Mouse (Mus musculus): Measurements from ENCODE around the gene Hils1. TPM values are rescaled to one million over a fixed set of nuclear protein-coding genes. Genes with fewer than 3 reads are reported as not detected.
A peak's percentile ranks its signal among the peaks of the same experiment; 100 is the strongest.

Hils1 gene
- polyA plus RNA-seq, 1 experiment, result not detected

DNA sequence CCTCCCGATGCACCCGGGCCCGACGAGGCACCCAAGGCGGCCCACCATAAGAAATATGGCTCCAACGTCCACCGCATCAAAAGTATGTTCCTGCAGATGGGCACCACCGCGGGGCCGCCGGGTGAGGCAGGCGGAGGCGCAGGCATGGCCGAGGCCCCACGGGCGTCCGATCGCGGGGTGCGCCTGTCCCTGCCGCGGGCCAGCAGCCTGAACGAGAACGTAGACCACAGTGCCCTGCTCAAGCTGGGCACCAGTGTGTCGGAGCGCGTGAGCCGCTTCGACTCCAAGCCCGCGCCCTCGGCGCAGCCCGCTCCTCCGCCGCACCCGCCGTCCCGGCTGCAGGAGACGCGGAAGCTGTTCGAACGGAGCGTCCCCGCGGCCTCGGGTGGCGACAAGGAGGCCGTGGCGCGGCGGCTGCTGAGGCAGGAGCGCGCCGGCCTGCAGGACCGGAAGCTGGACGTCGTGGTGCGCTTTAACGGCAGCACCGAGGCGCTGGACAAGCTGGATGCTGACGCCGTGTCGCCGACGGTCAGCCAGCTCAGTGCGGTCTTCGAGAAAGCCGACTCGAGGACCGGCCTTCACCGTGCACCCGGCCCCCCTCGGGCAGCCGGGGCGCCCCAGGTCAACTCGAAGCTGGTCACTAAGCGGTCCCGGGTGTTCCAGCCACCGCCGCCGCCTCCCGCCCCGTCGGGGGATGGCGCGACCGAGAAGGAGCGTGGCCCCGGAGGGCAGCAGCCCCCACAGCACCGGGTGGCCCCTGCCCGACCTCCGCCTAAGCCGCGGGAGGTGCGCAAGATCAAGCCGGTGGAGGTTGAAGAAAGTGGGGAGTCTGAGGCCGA, 24.5 kb downstream of the Hils1 start:
- H3K4me3 ChIP-seq (ENCODE audit: insufficient read depth, low read length), result peak overlapping the region; percentile 49
- H3K27ac ChIP-seq (ENCODE audit: insufficient read depth, low read length), result peak overlapping the region; percentile 72
- TF ChIP-seq CTCF (IDR thresholded peaks at IDR 0.05; ENCODE audit: extremely low read depth, insufficient read depth, low read length), result no peak
- no peak for TF ChIP-seq POLR2A (IDR thresholded peaks at IDR 0.05; ENCODE audit: extremely low read depth, insufficient read depth, low read length)
- peaks cover 16% of the 10 kb centered on the region for H3K4me1 ChIP-seq (ENCODE audit: control insufficient read depth, insufficient read depth, low read length)

DNA sequence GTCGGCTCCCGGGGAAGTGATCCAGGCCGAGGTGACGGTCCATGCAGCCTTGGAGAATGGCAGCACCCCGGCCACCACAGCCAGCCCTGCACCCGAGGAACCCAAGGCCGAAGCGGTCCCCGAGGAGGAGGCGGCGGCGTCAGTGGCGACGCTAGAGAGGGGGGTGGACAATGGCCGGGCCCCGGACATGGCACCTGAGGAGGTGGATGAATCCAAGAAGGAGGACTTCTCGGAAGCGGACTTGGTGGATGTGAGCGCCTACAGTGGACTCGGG, 25.0 kb downstream of the Hils1 start:
- TF ChIP-seq POLR2A (IDR thresholded peaks at IDR 0.05; ENCODE audit: extremely low read depth, insufficient read depth, low read length), result no peak
- TF ChIP-seq CTCF (IDR thresholded peaks at IDR 0.05; ENCODE audit: extremely low read depth, insufficient read depth, low read length), result no peak
- Histone ChIP-seq H3K27ac (ENCODE audit: insufficient read depth, low read length) (peak overlapping the region; percentile 72), H3K4me1 (ENCODE audit: control insufficient read depth, insufficient read depth, low read length) (peaks cover 16% of the 10 kb centered on the region), H3K4me3 (ENCODE audit: insufficient read depth, low read length) (peak overlapping the region; percentile 49)

DNA sequence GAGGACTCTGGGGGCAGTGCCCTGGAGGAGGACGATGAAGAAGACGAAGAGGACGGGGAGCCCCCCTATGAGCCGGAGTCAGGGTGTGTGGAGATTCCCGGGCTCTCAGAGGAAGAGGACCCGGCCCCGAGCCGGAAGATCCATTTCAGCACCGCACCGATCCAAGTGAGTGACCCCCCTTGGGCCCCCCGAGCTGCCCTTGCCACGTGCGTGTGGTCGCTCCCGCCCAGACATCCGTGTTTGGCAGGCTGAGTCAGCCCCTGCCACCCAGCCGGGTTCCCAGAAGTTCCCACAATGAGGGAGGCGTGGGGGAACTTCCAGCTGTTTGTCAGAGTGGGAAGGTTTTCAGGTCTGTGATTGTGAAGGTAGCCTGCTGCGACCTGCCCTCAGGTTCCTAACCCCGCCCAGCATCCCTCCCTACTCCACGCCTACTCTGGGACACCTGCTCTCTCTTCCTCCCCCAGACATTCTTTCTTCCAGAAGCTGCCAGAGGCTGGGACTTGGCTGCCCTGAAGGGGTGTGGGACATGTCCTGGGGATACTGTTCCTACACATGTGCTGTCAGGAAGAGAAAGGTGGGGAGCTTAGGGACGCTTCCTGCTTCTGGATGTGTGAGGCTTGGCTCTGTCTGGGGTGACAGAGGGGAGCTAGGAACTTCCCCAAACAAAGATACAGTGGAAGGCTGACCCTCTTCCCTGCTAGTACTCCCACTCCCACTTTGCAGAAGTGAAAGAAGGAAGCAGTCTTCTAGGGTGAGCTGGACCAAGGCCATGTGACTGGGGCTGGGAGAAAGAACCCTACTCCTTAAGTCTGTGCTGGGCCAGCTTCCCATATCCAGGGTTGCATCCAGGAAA, 25.6 kb downstream of the Hils1 start:
- H3K27ac ChIP-seq (ENCODE audit: insufficient read depth, low read length), result peak overlapping the region; percentile 72
- peaks cover 21% of the 10 kb centered on the region for H3K4me1 ChIP-seq (ENCODE audit: control insufficient read depth, insufficient read depth, low read length)
- TF ChIP-seq POLR2A (IDR thresholded peaks at IDR 0.05; ENCODE audit: extremely low read depth, insufficient read depth, low read length) (0 out of 2 replicates have a peak, but pooled peaks have one; percentile 10), CTCF (IDR thresholded peaks at IDR 0.05; ENCODE audit: extremely low read depth, insufficient read depth, low read length) (no peak)
- H3K4me3 ChIP-seq (ENCODE audit: insufficient read depth, low read length), result peak overlapping the region; percentile 49

DNA sequence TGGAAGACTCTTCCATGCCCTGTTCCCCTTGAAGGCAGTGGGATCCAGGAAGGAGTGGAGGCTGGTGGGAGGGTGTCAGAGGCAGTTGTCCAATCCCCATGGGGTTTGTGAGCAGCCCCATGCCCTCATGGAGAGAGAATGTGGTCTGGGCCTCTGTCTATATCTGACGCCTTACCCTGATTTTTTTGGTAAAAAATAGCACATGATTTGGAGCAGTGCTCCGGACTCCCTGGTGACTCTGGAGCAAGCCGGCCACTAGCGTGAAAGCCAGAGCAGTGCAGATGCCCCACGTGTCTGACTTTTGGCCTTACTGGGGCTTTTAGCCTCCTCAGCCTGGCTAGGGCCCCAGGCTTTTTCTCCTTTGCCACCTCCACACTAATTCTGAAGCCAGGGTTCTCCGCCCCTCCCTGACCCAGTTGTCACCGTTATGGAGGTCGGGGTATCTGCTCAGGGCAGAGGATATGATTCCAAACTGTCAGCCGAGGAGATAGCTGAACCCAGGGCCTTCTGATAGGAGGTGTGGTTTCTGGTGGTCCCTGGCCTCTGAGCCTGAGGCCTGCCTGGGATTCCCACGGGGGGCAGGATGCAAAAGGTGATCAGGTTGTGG, 26.9 kb downstream of the Hils1 start:
- TF ChIP-seq POLR2A (IDR thresholded peaks at IDR 0.05; ENCODE audit: extremely low read depth, insufficient read depth, low read length) (no peak), CTCF (IDR thresholded peaks at IDR 0.05; ENCODE audit: extremely low read depth, insufficient read depth, low read length) (no peak)
- Histone ChIP-seq H3K4me3 (ENCODE audit: insufficient read depth, low read length) (peak overlapping the region; percentile 49), H3K27ac (ENCODE audit: insufficient read depth, low read length) (peak overlapping the region; percentile 23; the same call in 1 of the 2 replicates), H3K4me1 (ENCODE audit: control insufficient read depth, insufficient read depth, low read length) (peaks cover 17% of the 10 kb centered on the region)

DNA sequence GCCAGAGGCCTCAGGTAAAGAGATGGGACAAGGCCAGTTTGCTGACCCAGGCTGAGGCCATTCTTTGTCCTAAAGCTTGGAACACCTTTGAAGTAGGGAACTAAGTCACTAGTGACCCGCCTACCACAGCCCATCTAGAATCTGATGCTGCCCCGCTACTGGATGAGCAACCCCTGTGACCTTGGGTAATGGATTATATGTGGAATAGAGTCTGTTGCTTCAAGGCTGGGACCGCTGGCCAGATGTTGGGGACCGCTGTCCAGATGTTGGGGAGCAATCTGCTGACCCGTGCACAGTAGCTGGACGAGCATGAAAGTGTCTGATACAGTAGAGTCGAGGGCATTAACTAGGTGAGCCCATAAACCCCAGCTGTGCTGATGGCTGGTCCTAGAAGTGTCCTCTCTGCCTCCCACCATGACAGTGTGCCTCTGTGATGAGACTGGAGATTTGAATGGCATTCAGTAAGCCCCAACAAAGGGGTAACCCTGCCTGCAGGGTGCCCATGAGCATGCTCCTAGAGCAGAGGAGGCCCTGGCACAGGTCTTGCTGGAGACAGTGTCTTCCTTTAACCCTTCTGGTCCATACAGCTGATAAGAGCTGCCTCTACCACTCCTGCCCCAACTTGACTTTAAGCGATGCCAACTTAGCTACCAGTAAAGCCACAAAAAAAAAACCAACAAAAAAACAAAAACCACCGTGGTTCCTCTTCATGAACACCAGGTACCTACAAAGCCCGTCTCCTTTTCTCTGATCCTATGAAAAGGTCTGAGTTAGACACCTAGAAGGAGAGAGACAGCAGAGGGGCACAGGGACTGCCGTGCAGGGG, 27.8 kb downstream of the Hils1 start:
- no peak for TF ChIP-seq POLR2A (IDR thresholded peaks at IDR 0.05; ENCODE audit: extremely low read depth, insufficient read depth, low read length)
- H3K27ac ChIP-seq (ENCODE audit: insufficient read depth, low read length), result no peak overlapping the region
- H3K4me1 ChIP-seq (ENCODE audit: control insufficient read depth, insufficient read depth, low read length), result peaks cover 16% of the 10 kb centered on the region
- peak overlapping the region; percentile 49 for H3K4me3 ChIP-seq (ENCODE audit: insufficient read depth, low read length)

DNA sequence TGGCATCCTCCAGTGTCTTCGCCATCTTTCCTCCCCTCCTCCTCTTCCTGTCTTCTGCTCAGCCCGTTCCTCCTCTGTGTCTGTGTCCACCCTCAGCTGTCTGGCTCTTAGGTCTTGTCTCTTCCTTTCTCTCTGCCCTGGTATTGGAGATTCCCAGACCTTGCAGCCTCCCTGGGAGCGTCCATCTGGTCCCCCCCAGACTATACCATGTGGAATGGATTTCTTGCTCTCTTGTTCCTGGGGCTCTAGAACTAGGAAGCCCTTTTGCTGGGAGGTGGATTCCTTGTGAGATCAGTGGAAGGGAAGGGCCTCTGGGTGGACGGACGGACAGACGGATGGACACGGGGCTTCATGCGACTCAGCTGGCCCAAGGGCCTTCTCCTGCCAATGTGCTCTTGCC, 28.7 kb downstream of the Hils1 start:
- H3K27ac ChIP-seq (ENCODE audit: insufficient read depth, low read length), result no peak overlapping the region
- peaks cover 16% of the 10 kb centered on the region for H3K4me1 ChIP-seq (ENCODE audit: control insufficient read depth, insufficient read depth, low read length)
- peak overlapping the region; percentile 5; the same call in 1 of the 2 replicates for H3K4me3 ChIP-seq (ENCODE audit: insufficient read depth, low read length)
- TF ChIP-seq POLR2A (IDR thresholded peaks at IDR 0.05; ENCODE audit: extremely low read depth, insufficient read depth, low read length) (no peak), CTCF (IDR thresholded peaks at IDR 0.05; ENCODE audit: extremely low read depth, insufficient read depth, low read length) (no peak)

DNA sequence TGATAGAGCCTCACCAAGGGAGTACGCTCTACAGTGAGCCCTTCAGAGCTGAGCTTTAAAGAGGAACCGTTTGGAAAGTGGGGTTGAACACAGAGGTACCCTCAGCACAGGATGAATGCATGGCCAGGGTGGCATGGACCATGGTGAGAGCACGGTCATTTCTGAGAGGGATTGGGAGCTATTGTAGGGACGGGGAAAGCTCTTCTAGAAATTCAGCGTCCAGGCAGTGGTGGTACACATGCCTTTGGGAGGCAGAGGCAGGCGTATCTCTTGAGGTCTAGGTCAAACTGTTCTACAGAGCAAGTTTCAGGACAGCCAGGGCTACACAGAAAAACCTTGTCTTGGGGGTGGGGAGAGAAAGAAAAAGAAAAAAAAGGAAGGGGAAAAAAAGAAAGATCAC, 29.6 kb downstream of the Hils1 start:
- Histone ChIP-seq H3K4me3 (ENCODE audit: insufficient read depth, low read length) (no peak overlapping the region), H3K27ac (ENCODE audit: insufficient read depth, low read length) (no peak overlapping the region), H3K4me1 (ENCODE audit: control insufficient read depth, insufficient read depth, low read length) (peaks cover 16% of the 10 kb centered on the region)
- TF ChIP-seq CTCF (IDR thresholded peaks at IDR 0.05; ENCODE audit: extremely low read depth, insufficient read depth, low read length) (no peak), POLR2A (IDR thresholded peaks at IDR 0.05; ENCODE audit: extremely low read depth, insufficient read depth, low read length) (no peak)

DNA sequence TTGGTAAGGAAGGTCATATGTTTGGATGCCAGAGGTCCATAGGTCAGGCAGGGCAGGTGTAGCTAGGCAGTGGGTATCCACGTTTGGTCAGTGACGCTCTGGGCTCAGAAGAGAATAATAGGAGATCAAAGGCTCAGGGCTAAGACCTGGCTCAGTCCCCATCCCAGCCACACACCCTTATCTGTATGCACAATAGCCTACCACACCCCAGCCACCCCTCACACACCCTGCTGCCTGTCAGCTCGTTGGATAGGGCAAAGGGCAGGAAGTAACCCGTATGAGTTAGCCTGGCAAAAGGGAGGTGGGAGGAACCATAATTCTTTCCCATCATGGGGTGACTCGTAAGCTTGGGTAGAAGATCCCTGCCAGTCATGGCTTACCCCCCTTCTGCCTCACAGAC, 30.2 kb downstream of the Hils1 start:
- Histone ChIP-seq H3K4me3 (ENCODE audit: insufficient read depth, low read length) (no peak overlapping the region), H3K27ac (ENCODE audit: insufficient read depth, low read length) (peak overlapping the region; percentile 27), H3K4me1 (ENCODE audit: control insufficient read depth, insufficient read depth, low read length) (peaks cover 16% of the 10 kb centered on the region)
- TF ChIP-seq POLR2A (IDR thresholded peaks at IDR 0.05; ENCODE audit: extremely low read depth, insufficient read depth, low read length) (no peak), CTCF (IDR thresholded peaks at IDR 0.05; ENCODE audit: extremely low read depth, insufficient read depth, low read length) (no peak)

DNA sequence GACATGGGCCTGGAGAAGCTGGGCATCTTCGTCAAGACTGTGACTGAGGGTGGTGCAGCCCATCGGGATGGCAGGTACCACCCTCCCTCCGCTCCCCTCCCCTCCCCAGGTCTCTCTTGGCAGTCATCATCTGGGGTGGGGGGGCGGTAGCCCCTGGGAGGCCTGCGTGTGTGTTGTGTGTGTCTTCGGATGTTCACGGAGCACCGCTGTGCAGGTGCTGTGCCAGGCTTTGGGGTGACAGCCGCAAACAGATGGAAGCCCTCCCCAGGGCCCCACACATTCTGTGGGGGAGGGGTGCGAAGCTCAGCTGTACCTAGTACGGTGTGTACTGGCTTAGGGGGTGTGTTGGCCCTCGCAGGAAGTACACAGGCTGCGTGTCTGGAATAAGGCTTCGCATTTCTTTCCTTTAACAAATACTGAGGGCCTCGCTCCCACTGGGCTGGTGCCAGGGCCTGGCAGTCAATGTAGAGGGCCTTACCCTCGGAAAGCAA, 30.7 kb downstream of the Hils1 start:
- Histone ChIP-seq H3K4me1 (ENCODE audit: control insufficient read depth, insufficient read depth, low read length) (peaks cover 16% of the 10 kb centered on the region), H3K4me3 (ENCODE audit: insufficient read depth, low read length) (no peak overlapping the region), H3K27ac (ENCODE audit: insufficient read depth, low read length) (peak overlapping the region; percentile 27)
- no peak for TF ChIP-seq POLR2A (IDR thresholded peaks at IDR 0.05; ENCODE audit: extremely low read depth, insufficient read depth, low read length)
- no peak for TF ChIP-seq CTCF (IDR thresholded peaks at IDR 0.05; ENCODE audit: extremely low read depth, insufficient read depth, low read length)
